Mouse (Mus musculus): ENCODE data around the gene Themis. TPM values are rescaled to one million over a fixed set of nuclear protein-coding genes. Genes with fewer than 3 reads are reported as not detected.

Gene Themis
- polyA plus RNA-seq, 1 experiment from 2014 or later = not detected

DNA sequence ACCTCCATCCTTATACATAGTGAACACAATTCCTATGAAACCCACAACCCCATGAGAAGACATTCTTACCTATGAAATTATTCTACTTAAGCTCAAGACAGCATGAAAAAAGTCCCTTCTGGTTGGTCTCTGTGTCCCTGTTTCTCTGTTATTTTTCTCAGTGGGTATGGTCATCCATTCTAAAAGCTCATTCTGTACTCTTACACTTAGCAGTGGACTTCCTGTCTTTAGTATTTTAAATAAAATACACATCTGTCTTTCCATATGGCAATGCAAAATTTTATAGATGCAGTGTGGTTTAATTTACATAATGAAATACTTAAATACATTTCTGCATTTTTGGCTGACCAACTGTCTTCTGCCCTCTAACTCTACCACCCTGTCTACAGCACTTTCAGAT, 30.0 kb downstream of the Themis start:
- Histone ChIP-seq H3K27ac (no peak overlapping the region), H3K36me3 (no peaks in the 10 kb centered on the region), H3K4me1 (replicated peaks) (no peaks in the 10 kb centered on the region), H3K4me3 (no peak overlapping the region), H3K27me3 (ENCODE audit: insufficient read depth, poor library complexity, severe bottlenecking) (no peaks in the 10 kb centered on the region), H3K9me3 (no peaks in the 10 kb centered on the region)
- DNase-seq (ENCODE audit: low spot score) = no peak

GRCm38 (mm10) chr10:28721828-28722227, 53.7 kb downstream of the Themis start:
- no peak for DNase-seq (ENCODE audit: low spot score)
- WGBS = 77% methylated on average over 3 of the region's 3 CpGs
- Histone ChIP-seq H3K9me3 (no peaks in the 10 kb centered on the region), H3K4me1 (replicated peaks) (no peaks in the 10 kb centered on the region), H3K36me3 (no peaks in the 10 kb centered on the region), H3K27ac (no peak overlapping the region), H3K4me3 (no peak overlapping the region), H3K27me3 (ENCODE audit: insufficient read depth, poor library complexity, severe bottlenecking) (no peaks in the 10 kb centered on the region)

- Histone ChIP-seq H3K4me3 (no peak overlapping the region), H3K36me3 (no peaks in the 10 kb centered on the region), H3K27ac (no peak overlapping the region), H3K9me3 (no peaks in the 10 kb centered on the region), H3K4me1 (replicated peaks) (no peaks in the 10 kb centered on the region), H3K27me3 (ENCODE audit: insufficient read depth, poor library complexity, severe bottlenecking) (no peaks in the 10 kb centered on the region)
- no peak for DNase-seq (ENCODE audit: low spot score)
- 89% methylated on average over 7 of the region's 7 CpGs for WGBS
These were observed 55.1 kb downstream of the Themis start for GRCm38 (mm10) chr10:28723266-28723665.

- H3K4me3 ChIP-seq = no peak overlapping the region
- H3K27me3 ChIP-seq (ENCODE audit: insufficient read depth, poor library complexity, severe bottlenecking) = no peaks in the 10 kb centered on the region
- DNase-seq (ENCODE audit: low spot score) = peak; percentile 13
- no peaks in the 10 kb centered on the region for H3K36me3 ChIP-seq
- H3K4me1 ChIP-seq (replicated peaks) = no peaks in the 10 kb centered on the region
- H3K9me3 ChIP-seq = no peaks in the 10 kb centered on the region
- H3K27ac ChIP-seq = no peak overlapping the region
- WGBS = 8% methylated on average over 2 of the region's 2 CpGs
These were observed 62.0 kb downstream of the Themis start for GRCm38 (mm10) chr10:28730122-28730521.

DNA sequence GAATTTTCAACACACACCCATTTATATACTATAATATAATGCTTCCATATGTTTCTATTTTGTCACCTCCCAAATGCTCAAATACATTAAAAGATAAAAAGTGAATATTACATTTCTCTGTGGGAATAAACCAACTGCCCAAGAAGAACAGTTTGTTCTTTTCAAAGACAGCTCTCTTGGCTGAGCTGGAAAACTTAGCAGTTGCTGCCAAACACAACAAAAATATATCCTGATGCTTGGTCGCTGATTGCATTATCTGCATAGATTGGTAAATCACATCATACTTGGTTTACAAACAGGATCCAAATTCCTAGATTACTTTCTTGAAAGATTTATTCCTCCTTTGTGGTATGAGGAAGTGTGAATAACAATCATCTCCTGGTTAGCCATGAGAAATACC, 69.8 kb downstream of the Themis start:
- Histone ChIP-seq H3K4me3 (no peak overlapping the region), H3K9me3 (no peaks in the 10 kb centered on the region), H3K27me3 (ENCODE audit: insufficient read depth, poor library complexity, severe bottlenecking) (no peaks in the 10 kb centered on the region), H3K27ac (no peak overlapping the region), H3K4me1 (replicated peaks) (no peaks in the 10 kb centered on the region), H3K36me3 (no peaks in the 10 kb centered on the region)
- no peak for DNase-seq (ENCODE audit: low spot score)
- 94% methylated on average over 1 of the region's 1 CpGs for WGBS

DNA sequence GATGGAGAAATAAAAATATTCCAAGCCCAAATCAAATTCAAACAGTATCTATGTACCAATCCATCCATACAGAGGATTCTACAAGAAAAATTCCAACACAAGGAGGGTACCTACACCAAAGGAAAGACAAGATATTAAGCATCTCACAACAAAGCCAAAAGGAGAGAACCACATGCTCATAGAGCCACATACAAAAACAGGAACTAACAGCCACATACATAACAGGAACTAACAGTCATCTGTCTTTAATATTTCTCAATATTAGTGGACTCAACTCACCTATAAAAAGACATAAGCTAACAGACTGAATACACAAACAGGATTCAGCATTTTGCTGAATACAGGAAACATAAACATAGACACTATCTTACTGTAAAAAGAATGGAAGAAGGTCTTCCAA, 78.3 kb downstream of the Themis start:
- Histone ChIP-seq H3K4me1 (replicated peaks) (no peaks in the 10 kb centered on the region), H3K4me3 (no peak overlapping the region), H3K27me3 (ENCODE audit: insufficient read depth, poor library complexity, severe bottlenecking) (no peaks in the 10 kb centered on the region), H3K9me3 (no peaks in the 10 kb centered on the region), H3K27ac (no peak overlapping the region), H3K36me3 (no peaks in the 10 kb centered on the region)
- DNase-seq (ENCODE audit: low spot score) = no peak

- Histone ChIP-seq H3K4me1 (replicated peaks) (no peaks in the 10 kb centered on the region), H3K27ac (no peak overlapping the region), H3K36me3 (no peaks in the 10 kb centered on the region), H3K4me3 (no peak overlapping the region), H3K27me3 (ENCODE audit: insufficient read depth, poor library complexity, severe bottlenecking) (no peaks in the 10 kb centered on the region), H3K9me3 (no peaks in the 10 kb centered on the region)
- no peak for DNase-seq (ENCODE audit: low spot score)
- WGBS = 73% methylated on average over 2 of the region's 2 CpGs
These were observed 85.2 kb downstream of the Themis start for GRCm38 (mm10) chr10:28753321-28753720.

- Histone ChIP-seq H3K4me3 (no peak overlapping the region), H3K9me3 (no peaks in the 10 kb centered on the region), H3K27me3 (ENCODE audit: insufficient read depth, poor library complexity, severe bottlenecking) (no peaks in the 10 kb centered on the region), H3K36me3 (no peaks in the 10 kb centered on the region), H3K4me1 (replicated peaks) (no peaks in the 10 kb centered on the region), H3K27ac (no peak overlapping the region)
- no peak for DNase-seq (ENCODE audit: low spot score)
These were observed 86.8 kb downstream of the Themis start for GRCm38 (mm10) chr10:28754927-28755326.

GRCm38 (mm10) chr10:28776777-28777402, 108.7 kb downstream of the Themis start:
- Histone ChIP-seq H3K9me3 (no peaks in the 10 kb centered on the region), H3K27me3 (ENCODE audit: insufficient read depth, poor library complexity, severe bottlenecking) (no peaks in the 10 kb centered on the region), H3K4me1 (replicated peaks) (no peaks in the 10 kb centered on the region), H3K4me3 (no peak overlapping the region), H3K36me3 (no peaks in the 10 kb centered on the region), H3K27ac (no peak overlapping the region)
- DNase-seq (ENCODE audit: low spot score) = no peak
- WGBS = 84% methylated on average over 5 of the region's 5 CpGs

- 85% methylated on average over 4 of the region's 4 CpGs for WGBS
- H3K36me3 ChIP-seq = no peaks in the 10 kb centered on the region
- H3K4me3 ChIP-seq = no peak overlapping the region
- no peaks in the 10 kb centered on the region for H3K4me1 ChIP-seq (replicated peaks)
- H3K27ac ChIP-seq = no peak overlapping the region
- no peaks in the 10 kb centered on the region for H3K9me3 ChIP-seq
- DNase-seq (ENCODE audit: low spot score) = no peak
- no peaks in the 10 kb centered on the region for H3K27me3 ChIP-seq (ENCODE audit: insufficient read depth, poor library complexity, severe bottlenecking)
These were observed 131.3 kb downstream of the Themis start for GRCm38 (mm10) chr10:28799469-28799868.

- H3K4me1 ChIP-seq (replicated peaks) = no peaks in the 10 kb centered on the region
- H3K36me3 ChIP-seq = no peaks in the 10 kb centered on the region
- H3K9me3 ChIP-seq = no peaks in the 10 kb centered on the region
- H3K27ac ChIP-seq = no peak overlapping the region
- DNase-seq (ENCODE audit: low spot score) = no peak
- 81% methylated on average over 3 of the region's 3 CpGs for WGBS
- H3K27me3 ChIP-seq (ENCODE audit: insufficient read depth, poor library complexity, severe bottlenecking) = no peaks in the 10 kb centered on the region
- no peak overlapping the region for H3K4me3 ChIP-seq
These were observed 137.0 kb downstream of the Themis start for GRCm38 (mm10) chr10:28805160-28805559.

DNA sequence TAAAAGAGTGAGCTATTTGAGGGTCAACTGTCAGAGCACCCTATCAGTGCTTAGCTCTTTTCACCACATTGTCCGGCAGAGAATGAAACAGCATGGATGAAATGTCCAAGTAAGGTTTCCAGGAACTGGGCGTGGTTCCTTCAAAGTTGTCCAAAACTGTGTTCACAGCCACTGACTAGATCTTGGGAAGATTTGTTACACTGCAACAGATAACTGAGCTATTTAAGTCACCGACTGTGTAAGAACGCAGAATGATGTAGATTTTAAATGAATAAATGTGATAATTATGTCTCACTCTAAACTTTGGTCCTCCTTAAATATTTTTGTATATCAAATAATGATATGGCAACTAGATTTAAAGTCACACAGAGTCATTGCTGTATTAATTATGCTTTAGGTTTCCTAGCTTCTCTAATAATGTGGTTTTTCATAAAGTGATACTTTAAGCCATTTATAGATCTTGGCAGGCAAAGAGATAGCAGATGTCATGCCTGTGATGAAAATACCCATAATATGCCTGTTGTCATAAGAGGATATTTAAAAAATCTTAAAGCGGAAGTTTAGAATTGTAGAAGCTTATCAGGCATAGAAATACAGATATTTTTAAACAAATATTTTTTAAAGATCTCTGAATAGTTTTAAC, 143.9 kb downstream of the Themis start:
- Histone ChIP-seq H3K9me3 (no peaks in the 10 kb centered on the region), H3K4me1 (replicated peaks) (no peaks in the 10 kb centered on the region), H3K4me3 (no peak overlapping the region), H3K27me3 (ENCODE audit: insufficient read depth, poor library complexity, severe bottlenecking) (no peaks in the 10 kb centered on the region), H3K27ac (no peak overlapping the region), H3K36me3 (no peaks in the 10 kb centered on the region)
- 88% methylated on average over 5 of the region's 5 CpGs for WGBS
- no peak for DNase-seq (ENCODE audit: low spot score)

DNA sequence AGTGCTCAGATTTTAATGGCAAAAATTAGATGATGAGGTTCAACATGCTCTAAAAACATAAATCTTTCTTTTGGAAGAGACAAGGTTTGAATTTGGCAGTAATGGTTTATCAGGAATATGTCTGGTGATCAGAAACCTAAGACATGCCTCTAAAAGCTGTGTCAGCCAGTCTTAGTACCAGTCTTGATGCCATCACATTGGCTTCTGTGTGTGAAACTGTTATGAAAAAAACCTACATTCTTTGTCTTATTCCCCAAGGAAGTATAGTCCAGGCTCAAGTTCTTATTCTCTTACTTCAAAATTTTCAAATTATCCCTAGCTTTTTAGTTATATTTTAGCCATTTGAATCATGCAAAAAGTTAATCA, 144.4 kb downstream of the Themis start:
- Histone ChIP-seq H3K4me3 (no peak overlapping the region), H3K27me3 (ENCODE audit: insufficient read depth, poor library complexity, severe bottlenecking) (no peaks in the 10 kb centered on the region), H3K36me3 (no peaks in the 10 kb centered on the region), H3K4me1 (replicated peaks) (no peaks in the 10 kb centered on the region), H3K9me3 (no peaks in the 10 kb centered on the region), H3K27ac (no peak overlapping the region)
- DNase-seq (ENCODE audit: low spot score) = no peak

- H3K9me3 ChIP-seq = 0 out of 2 replicates have a peak, but pooled peaks cover 3% of the 10 kb centered on the region
- no peak for DNase-seq (ENCODE audit: low spot score)
- no peak overlapping the region for H3K4me3 ChIP-seq
- no peaks in the 10 kb centered on the region for H3K36me3 ChIP-seq
- H3K27me3 ChIP-seq (ENCODE audit: insufficient read depth, poor library complexity, severe bottlenecking) = no peaks in the 10 kb centered on the region
- WGBS = 67% methylated on average over 4 of the region's 4 CpGs
- H3K27ac ChIP-seq = no peak overlapping the region
- H3K4me1 ChIP-seq (replicated peaks) = no peaks in the 10 kb centered on the region
These were observed 148.0 kb downstream of the Themis start for GRCm38 (mm10) chr10:28816160-28816559.
